Mouse (Mus musculus) bone marrow macrophage, adult 2 months (primary cell): ENCODE results near the gene Gm6993. TPM values are rescaled to one million over a fixed set of nuclear protein-coding genes. Genes with fewer than 3 reads are reported as not detected.

ENCODE experiments used
- H3K27ac ChIP-seq: 2 replicates; pipeline ENCODE4 v1.5.1; 2012; ENCODE audit warnings: low read depth, low read length; ENCODE audit not compliant: insufficient read depth
- H3K4me1 ChIP-seq: 2 replicates; pipeline ENCODE4 v1.6.1; 2012; ENCODE audit warnings: low read length; ENCODE audit not compliant: control insufficient read depth, insufficient read depth
- H3K4me3 ChIP-seq: 2 replicates; pipeline ENCODE4 v1.5.1; 2012; ENCODE audit warnings: mild to moderate bottlenecking, low read length, moderate library complexity; ENCODE audit not compliant: insufficient read depth
- CTCF ChIP-seq: IDR thresholded peaks from 2 replicates; pipeline ENCODE4 v1.5.1; 2012; ENCODE audit warnings: low read depth, mild to moderate bottlenecking, low read length, moderate library complexity
- POLR2A ChIP-seq: IDR thresholded peaks from 2 replicates; pipeline ENCODE4 v1.6.1; 2012; ENCODE audit warnings: mild to moderate bottlenecking, low read depth, low read length, borderline replicate concordance
- polyA plus RNA-seq: library from polyadenylated mRNA; stranded (reverse); fragments of >200 nt; gene quantifications from 2 replicates; pipeline ENCODE4 v1.2.4, GENCODE M21; 2012; ENCODE audit not compliant: missing spikeins, insufficient read depth, insufficient read length

The Gm6993 gene
- polyA plus RNA-seq, 1 experiment, result not detected

DNA sequence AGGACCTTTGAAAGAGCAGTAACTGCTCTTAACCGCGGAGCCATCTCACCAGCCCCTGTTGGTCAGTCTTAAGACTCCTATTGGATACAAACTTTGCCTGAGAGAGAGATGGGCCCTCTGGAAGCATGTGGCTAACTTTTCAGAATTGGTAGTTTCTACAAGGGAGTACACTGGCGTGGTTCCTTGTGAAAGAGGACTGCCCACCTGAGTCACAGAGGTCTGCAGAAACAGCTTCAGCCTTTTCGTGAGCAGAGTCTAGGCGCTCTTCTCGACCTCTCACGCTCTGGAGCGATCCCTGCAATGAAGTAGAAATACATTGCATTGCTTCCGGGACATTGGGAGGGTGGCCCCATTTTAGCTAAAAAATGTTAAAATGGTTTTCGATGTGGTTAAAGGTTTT lies 29.8 kb downstream of the Gm6993 start:
- Histone ChIP-seq H3K4me1 (no peaks in the 10 kb centered on the region), H3K27ac (no peak overlapping the region), H3K4me3 (no peak overlapping the region)
- TF ChIP-seq POLR2A (no peak), CTCF (no peak)

DNA sequence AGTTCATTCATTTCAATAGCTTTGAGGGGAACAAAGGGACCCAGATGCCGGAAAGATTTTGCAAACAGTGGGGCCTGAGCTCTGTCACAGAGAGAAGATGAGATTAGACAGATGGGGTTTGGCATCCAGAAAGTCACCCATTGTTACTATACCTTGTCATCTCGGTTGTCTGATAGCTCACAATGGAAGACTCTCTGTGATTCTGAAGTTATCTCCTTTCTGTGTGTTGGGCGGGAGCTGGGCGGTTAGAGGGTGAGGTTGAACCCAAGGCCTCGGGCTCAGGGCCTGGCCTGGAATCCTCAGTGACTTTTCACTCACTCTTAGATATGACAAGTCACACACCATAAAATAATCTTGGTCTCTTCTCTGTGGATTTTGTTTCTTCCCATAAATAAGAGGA lies 30.2 kb downstream of the Gm6993 start:
- Histone ChIP-seq H3K27ac (no peak overlapping the region), H3K4me1 (no peaks in the 10 kb centered on the region), H3K4me3 (no peak overlapping the region)
- TF ChIP-seq CTCF (no peak), POLR2A (no peak)

DNA sequence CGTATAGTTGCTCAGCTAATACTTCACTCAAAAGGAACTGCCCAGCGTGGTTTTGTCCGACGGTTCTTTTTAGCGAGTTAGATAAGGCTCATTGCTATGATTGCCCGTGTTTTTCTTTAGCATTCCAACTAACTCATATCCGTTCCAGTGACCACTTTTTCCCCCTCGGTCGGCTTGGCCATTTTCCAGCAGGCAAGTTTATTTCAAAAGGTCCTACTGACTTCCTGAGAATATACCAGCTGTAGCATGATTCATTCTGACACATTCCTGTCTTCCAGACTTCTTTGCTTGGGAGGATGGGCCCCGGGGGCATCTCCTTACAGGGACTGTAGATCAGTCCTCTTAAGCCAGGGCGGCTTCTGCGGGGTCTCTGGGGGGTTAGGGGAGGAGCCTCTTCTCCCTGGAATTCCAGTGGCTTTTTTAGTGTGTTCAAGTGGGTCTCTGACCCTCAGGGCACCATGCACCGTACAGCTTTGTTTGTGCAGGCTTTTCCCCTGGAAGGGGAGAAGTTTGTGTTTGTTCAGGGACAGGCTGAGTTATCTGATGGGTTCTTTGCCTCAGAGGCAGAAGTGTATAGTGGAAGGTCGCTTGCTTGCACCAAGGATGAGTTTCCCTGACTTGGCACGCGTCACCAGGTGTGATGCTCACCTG lies 30.9 kb downstream of the Gm6993 start:
- no peak overlapping the region for H3K4me3 ChIP-seq
- H3K27ac ChIP-seq, result no peak overlapping the region
- H3K4me1 ChIP-seq, result no peaks in the 10 kb centered on the region
- TF ChIP-seq POLR2A (no peak), CTCF (no peak)

DNA sequence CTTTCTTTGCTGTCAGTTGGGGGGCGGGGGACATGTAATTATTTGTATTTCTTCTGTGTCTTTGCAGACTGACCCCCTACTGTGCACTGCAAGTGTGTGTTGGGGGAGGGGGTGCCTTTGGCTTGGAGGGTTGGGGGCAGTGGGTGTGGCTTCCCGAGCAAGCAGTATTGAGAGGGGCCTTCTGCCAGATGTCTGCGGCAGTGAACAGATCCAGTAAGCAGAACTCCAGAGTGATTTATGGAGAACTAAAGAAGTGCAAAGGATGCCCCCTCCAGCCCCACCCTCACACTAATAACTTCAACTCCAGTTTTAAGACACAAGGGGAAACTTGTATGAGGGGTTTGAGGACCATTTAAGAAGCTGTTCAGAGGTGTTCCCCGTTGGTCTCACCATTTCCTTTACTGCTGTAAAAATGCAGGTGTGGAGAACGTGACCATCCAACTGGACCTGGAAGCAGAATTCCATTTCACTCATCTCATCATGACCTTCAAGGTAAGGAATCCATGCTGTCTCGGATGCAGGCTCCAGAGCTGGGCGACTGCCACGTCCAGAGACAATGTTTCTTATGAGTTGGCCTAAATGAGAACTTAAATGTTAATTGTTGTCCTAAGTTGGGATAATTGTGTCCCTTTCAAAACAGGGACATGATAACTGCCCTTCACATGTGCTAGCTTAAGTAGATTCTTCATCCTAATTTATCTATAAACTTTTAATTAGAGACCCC lies 31.6 kb downstream of the Gm6993 start:
- no peak overlapping the region for H3K27ac ChIP-seq
- no peak overlapping the region for H3K4me3 ChIP-seq
- H3K4me1 ChIP-seq, result no peaks in the 10 kb centered on the region
- TF ChIP-seq CTCF (no peak), POLR2A (no peak)

DNA sequence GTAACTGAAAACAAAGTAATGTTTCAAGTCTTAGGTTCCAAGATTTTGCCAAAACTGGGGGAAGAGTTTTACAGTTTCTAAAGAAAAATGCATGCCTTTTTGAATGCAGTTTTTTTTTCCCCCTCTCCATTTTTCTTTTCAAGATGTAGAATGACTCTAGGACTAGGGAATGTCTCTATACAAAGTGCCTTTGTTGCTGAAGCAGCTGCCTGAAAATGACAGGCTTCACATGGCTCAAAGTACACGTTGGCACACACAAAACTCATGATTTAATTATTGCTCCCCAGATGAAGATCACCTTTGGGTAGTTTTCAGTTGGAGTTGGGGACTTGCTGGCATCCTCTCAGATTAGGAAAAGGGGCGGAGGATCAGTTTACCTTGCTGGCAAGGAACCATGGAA lies 32.3 kb downstream of the Gm6993 start:
- Histone ChIP-seq H3K4me1 (no peaks in the 10 kb centered on the region), H3K4me3 (no peak overlapping the region), H3K27ac (no peak overlapping the region)
- TF ChIP-seq CTCF (no peak), POLR2A (no peak)

DNA sequence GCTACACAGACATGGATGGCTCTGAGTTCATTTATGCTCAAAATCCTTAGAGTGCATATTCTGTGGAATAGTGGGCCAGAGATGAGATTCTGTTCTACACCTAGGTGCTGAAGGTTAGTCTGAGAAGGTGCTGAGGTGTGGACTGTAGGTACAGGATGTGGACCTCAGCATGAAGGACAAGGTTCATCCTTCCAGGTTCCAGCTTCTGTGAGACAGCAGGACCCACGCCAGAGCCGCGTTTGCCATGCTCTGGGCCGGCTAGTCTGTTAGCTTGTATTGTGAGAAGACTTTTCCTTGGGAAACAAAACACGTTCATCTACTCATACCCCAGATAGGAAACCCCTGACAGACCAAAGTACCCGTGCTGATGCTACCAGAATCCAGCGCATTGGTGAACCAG lies 33.1 kb downstream of the Gm6993 start:
- H3K4me3 ChIP-seq, result no peak overlapping the region
- TF ChIP-seq POLR2A (no peak), CTCF (no peak)
- H3K27ac ChIP-seq, result no peak overlapping the region
- H3K4me1 ChIP-seq, result no peaks in the 10 kb centered on the region

DNA sequence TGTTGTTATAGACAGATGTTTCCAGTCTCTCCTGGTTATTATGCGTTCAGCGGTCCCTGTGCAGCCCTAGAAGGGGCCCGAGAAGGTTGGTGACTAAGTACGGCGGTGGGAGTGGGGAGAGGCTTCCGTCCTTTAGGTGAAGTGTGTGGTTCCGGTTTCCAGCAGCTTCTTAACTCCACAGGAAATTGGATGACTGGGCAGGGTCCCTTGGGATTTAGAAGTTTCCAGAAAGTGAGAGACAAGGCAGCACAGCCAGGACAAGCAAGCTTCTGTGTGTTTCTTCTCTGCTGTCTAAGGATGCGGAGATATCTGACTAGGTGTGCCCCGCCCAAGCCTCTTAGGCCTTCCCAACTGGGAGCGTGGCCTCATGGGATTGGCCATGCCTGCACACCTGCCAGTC lies 34.8 kb downstream of the Gm6993 start:
- Histone ChIP-seq H3K4me1 (no peaks in the 10 kb centered on the region), H3K27ac (no peak overlapping the region), H3K4me3 (no peak overlapping the region)
- TF ChIP-seq POLR2A, result no peak
- TF ChIP-seq CTCF, result no peak

DNA sequence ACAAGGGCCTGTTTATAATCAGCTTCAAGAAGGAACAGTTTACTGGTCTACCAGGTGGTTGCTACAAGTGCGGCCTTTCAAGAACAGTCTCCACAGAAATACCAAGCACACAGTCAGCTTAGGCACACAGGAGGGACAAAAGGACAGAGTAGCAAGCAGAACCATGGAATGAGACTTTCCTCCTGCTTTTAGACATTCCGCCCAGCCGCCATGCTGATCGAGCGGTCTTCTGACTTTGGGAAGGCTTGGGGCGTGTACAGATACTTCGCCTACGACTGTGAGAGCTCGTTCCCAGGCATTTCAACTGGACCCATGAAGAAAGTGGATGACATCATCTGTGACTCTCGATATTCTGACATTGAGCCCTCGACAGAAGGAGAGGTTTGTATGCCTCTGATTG lies 37.7 kb downstream of the Gm6993 start:
- Histone ChIP-seq H3K27ac (no peak overlapping the region), H3K4me3 (no peak overlapping the region), H3K4me1 (no peaks in the 10 kb centered on the region)
- TF ChIP-seq POLR2A, result no peak

DNA sequence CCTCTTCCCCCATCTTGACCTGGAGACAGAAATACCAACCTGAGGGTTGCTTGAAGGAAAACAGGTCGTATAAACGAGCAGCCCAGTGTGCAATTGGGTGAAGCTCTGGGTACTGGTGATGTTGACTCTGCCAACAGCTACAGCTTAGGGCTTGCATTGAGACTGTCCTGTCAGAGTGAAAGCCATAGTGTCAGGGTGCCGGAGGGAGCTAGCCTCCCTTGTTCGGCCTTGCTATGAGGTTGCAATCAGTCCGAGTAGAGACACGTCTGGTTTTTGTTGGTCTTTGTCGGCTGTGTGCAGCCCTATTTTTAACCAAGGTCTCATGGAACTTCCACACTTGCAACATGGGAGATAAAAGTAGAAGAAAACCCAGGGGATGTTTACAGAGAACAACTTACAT lies 39.7 kb downstream of the Gm6993 start:
- Histone ChIP-seq H3K4me3 (no peak overlapping the region), H3K27ac (no peak overlapping the region), H3K4me1 (no peaks in the 10 kb centered on the region)
- TF ChIP-seq CTCF (no peak), POLR2A (no peak)

DNA sequence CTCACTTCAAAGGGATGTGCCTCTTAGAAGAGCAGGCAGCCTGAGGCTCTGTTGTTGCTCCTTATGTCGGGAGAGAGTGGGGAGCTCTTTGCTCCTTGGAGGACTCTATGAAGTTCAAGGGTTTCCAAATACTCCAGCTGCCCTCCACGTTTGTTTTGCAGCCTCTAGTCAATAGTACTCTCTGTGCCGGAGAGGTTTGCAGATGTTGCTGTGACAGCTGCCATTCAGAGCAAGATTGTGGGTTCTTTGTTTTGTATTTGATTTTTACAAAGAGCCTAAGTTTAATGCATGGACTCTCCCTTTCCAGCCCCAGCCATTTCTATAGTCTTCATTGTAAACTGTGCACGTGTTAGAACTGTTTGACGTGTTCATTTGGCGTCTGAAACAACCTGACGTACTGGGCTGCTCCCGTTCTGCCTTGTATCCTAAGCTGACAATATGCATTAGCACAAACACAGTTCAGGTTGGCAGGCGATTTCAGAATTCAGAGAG lies 40.6 kb downstream of the Gm6993 start:
- H3K4me1 ChIP-seq, result no peaks in the 10 kb centered on the region
- TF ChIP-seq CTCF, result no peak
- no peak for TF ChIP-seq POLR2A
- no peak overlapping the region for H3K27ac ChIP-seq
- no peak overlapping the region for H3K4me3 ChIP-seq
